Mouse (Mus musculus) intestine, postnatal 0 days (tissue): Measurements from ENCODE around the gene Plekha6. TPM values are rescaled to one million over a fixed set of nuclear protein-coding genes. Genes with fewer than 3 reads are reported as not detected.

Source experiments
- ATAC-seq: fragments of 200-750 bp; cut with Nextera tagmentation; 2 replicates; pipeline ENCODE4 v1.8.0; 2017; ENCODE audit warnings: mild to moderate bottlenecking, moderate TSS enrichment, moderate library complexity
- H3K27ac ChIP-seq: fragments of 300-500 bp; sonication (generic); 2 replicates; pipeline ENCODE4 v1.5.1; 2014; ENCODE audit warnings: mild to moderate bottlenecking, low read depth, low read length, moderate library complexity
- H3K27me3 ChIP-seq: fragments of 300-500 bp; sonication (generic); replicated peaks from 2 replicates; pipeline ENCODE4 v1.6.1; 2014; ENCODE audit warnings: low read length, mixed read lengths; ENCODE audit not compliant: control insufficient read depth, insufficient read depth
- H3K36me3 ChIP-seq: fragments of 300-500 bp; sonication (generic); 2 replicates; pipeline ENCODE4 v1.6.1; 2014; ENCODE audit warnings: mild to moderate bottlenecking, moderate library complexity; ENCODE audit not compliant: control insufficient read depth, insufficient read depth
- H3K4me1 ChIP-seq: fragments of 300-500 bp; sonication (generic); replicated peaks from 2 replicates; pipeline ENCODE4 v1.6.1; 2014; ENCODE audit warnings: antibody characterized with exemption, low read length, mixed read lengths; ENCODE audit not compliant: control insufficient read depth, insufficient read depth
- H3K4me2 ChIP-seq: fragments of 300-500 bp; sonication (generic); replicated peaks from 2 replicates; pipeline ENCODE4 v1.6.1; 2014; ENCODE audit warnings: low read depth, mild to moderate bottlenecking, moderate library complexity
- H3K4me3 ChIP-seq: fragments of 300-500 bp; sonication (generic); 2 replicates; pipeline ENCODE4 v1.5.1; 2014; ENCODE audit warnings: low read depth, low read length
- H3K9ac ChIP-seq: fragments of 300-500 bp; sonication (generic); 2 replicates; pipeline ENCODE4 v1.6.1; 2014; ENCODE audit warnings: mild to moderate bottlenecking, low read depth, low read length
- H3K9me3 ChIP-seq: fragments of 300-500 bp; sonication (generic); 2 replicates; pipeline ENCODE4 v1.6.1; 2016; ENCODE audit warnings: mixed run types; ENCODE audit not compliant: control insufficient read depth
- CTCF ChIP-seq: sonication (generic); IDR thresholded peaks from 2 replicates; pipeline ENCODE4 v1.5.1; 2016; ENCODE audit warnings: low read depth, mild to moderate bottlenecking, control low read depth, antibody characterized with exemption, moderate library complexity
- WGBS: fragments of 180-500 bp; shearing (Covaris S2); extraction: QIAGEN DNeasy Blood & Tissue Kit; methylation state at CpG from one replicate; pipeline ENCODE4 v1.1.7; 2014; 5-methylcytosine and 5-hydroxymethylcytosine counted together
- polyA plus RNA-seq: library from polyadenylated mRNA; unstranded; fragments of >200 nt; fragmentation: Nextera tagmentation; extraction: Ambion mirVana; gene quantifications from 2 replicates; pipeline ENCODE4 v1.2.1, GENCODE M21; 2015

The Plekha6 gene
- polyA plus RNA-seq, 1 experiment from 2014 or later = 7.5 TPM

GRCm38 (mm10) chr1:133175150-133175549, 11.1 kb downstream of the Plekha6 start:
- Histone ChIP-seq H3K36me3 (peaks cover 21% of the 10 kb centered on the region), H3K4me2 (no peak overlapping the region), H3K27me3 (no peaks in the 10 kb centered on the region), H3K9ac (no peak overlapping the region), H3K9me3 (no peaks in the 10 kb centered on the region), H3K4me1 (no peaks in the 10 kb centered on the region), H3K4me3 (no peak overlapping the region), H3K27ac (no peak overlapping the region)
- 44% methylated on average over 6 of the region's 6 CpGs for WGBS
- no peak for TF ChIP-seq CTCF
- no peak for ATAC-seq

DNA sequence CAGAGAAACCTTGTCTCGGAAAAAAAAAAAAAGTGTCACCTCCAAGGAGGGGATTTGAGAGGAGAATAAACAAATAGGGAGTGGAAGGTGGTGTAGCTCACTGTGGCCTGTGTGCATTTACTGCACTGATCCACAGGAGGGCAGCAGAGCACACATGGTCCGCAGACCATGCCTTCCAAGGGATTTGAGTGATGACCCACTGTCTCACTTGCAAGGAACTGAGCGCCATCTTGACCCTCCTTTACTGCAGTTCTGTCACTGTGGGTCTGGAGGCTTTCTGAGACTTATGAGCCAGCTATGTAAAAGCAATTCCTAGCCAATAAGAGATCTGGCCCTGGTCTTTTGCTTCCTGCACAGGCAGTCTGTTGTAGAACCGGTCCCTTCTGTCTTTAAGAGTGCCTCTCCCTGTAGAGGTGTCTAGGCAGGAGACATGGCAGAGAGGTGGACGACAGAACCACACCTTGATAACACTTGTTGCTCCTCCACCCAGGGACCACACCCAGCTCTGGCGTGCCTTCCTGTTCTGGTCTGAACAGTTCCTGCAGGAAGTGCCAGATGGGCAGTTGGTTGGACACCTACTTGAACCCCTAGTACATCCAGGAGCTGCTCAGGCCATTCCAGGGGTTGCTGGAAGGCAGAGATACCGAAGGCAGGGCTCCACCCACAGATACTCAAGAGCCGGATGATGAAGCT, 13.6 kb downstream of the Plekha6 start:
- Histone ChIP-seq H3K9me3 (no peaks in the 10 kb centered on the region), H3K4me2 (no peak overlapping the region), H3K36me3 (peaks cover 16% of the 10 kb centered on the region), H3K9ac (no peak overlapping the region), H3K27me3 (no peaks in the 10 kb centered on the region), H3K27ac (no peak overlapping the region; the same call in 1 of the 2 replicates), H3K4me1 (no peaks in the 10 kb centered on the region), H3K4me3 (no peak overlapping the region)
- ATAC-seq = peak; percentile 21; the same call in 1 of the 2 replicates
- peak; percentile 97 for TF ChIP-seq CTCF
- 34% methylated on average over 8 of the region's 8 CpGs for WGBS

DNA sequence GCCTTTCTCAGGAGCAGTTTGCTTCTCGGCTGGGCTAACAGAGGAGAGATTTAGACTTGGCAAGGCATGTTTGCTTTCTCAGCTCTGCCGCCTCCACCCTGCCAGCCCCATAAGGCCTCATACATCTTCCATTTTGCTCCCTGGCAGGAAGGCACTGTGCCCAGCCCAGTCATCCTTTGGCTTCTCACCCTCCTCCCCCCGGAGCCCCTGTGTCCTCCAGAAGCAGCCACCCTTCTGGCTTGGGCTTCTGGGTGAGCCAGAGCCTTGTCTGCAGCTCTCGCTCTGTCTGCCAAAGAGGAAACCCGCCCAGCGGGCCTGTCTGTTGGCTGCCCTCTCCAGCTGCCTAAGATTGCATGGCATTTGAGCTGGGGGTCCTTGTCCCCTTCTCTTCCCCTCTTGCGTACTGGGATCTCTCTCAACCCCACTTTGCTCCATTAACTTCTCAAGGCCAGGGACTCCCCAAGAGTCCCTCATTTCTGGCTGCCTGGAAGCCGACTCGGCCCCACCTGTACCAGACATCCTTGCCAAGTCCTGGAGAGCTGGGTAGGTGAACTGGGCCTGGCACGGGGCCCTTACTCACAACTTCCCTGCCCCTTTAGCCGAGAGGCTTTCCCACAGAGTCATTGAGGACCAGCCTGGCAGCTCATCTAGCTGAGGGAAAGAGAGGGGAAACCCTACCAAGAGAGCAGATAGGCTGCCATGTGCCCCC, 14.9 kb downstream of the Plekha6 start:
- no peak overlapping the region for H3K9ac ChIP-seq
- no peaks in the 10 kb centered on the region for H3K4me1 ChIP-seq
- no peak overlapping the region for H3K4me2 ChIP-seq
- ATAC-seq = no peak
- H3K9me3 ChIP-seq = no peaks in the 10 kb centered on the region
- no peak overlapping the region for H3K4me3 ChIP-seq
- no peak for TF ChIP-seq CTCF
- no peaks in the 10 kb centered on the region for H3K27me3 ChIP-seq
- H3K36me3 ChIP-seq = peaks cover 9% of the 10 kb centered on the region
- 88% methylated on average over 11 of the region's 11 CpGs for WGBS
- no peak overlapping the region for H3K27ac ChIP-seq

- TF ChIP-seq CTCF = peak; percentile 96
- Histone ChIP-seq H3K27ac (no peak overlapping the region), H3K27me3 (no peaks in the 10 kb centered on the region)
These were observed 17.3 kb downstream of the Plekha6 start for GRCm38 (mm10) chr1:133181072-133182015.

GRCm38 (mm10) chr1:133182016-133182705, 18.2 kb downstream of the Plekha6 start:
- peak; percentile 31; the same call in 1 of the 2 replicates for TF ChIP-seq CTCF
- H3K9ac ChIP-seq = 0 out of 2 replicates have a peak overlapping the region, but pooled peaks have one; percentile 26
- H3K27ac ChIP-seq = no peak overlapping the region
- WGBS = 20% methylated on average over 25 of the region's 25 CpGs
- H3K27me3 ChIP-seq = no peaks in the 10 kb centered on the region
- no peaks in the 10 kb centered on the region for H3K9me3 ChIP-seq
- peak overlapping the region; percentile 66 for H3K4me2 ChIP-seq
- peak overlapping the region; percentile 35 for H3K4me3 ChIP-seq
- peaks cover 3% of the 10 kb centered on the region; the same call in 1 of the 2 replicates for H3K36me3 ChIP-seq
- peak; percentile 37; the same call in 1 of the 2 replicates for ATAC-seq
- H3K4me1 ChIP-seq = no peaks in the 10 kb centered on the region

More at GRCm38 (mm10) chr1:133181072-133182015, 17.3 kb downstream of the Plekha6 start:
- Histone ChIP-seq H3K4me1 (no peaks in the 10 kb centered on the region), H3K9ac (0 out of 2 replicates have a peak overlapping the region, but pooled peaks have one; percentile 26), H3K4me2 (peak overlapping the region; percentile 66), H3K36me3 (peaks cover 3% of the 10 kb centered on the region; the same call in 1 of the 2 replicates), H3K9me3 (no peaks in the 10 kb centered on the region), H3K4me3 (peak overlapping the region; percentile 35)
- WGBS = 12% methylated on average over 31 of the region's 31 CpGs
- peak; percentile 46 for ATAC-seq
